Mouse (Mus musculus): ENCODE results near the gene Pglyrp1.
"Not testable (repeated sequence)": the region's sequence is repeated elsewhere in the genome, so short reads cannot be mapped to it uniquely, and the experiment has no call there.

Gene Pglyrp1

GRCm38 (mm10) chr7:18871031-18871430 lies at the start of gene Pglyrp1:
Gene Pglyrp1 (plus strand): TSS chr7:18871331.
- not testable (repeated sequence) for DNase-seq

GRCm38 (mm10) chr7:18821507-18821906 lies 49.6 kb upstream of the Pglyrp1 start, which contains the start of gene Psg17:
Gene Psg17 (minus strand): TSS chr7:18821607.
- no peak for DNase-seq

DNA sequence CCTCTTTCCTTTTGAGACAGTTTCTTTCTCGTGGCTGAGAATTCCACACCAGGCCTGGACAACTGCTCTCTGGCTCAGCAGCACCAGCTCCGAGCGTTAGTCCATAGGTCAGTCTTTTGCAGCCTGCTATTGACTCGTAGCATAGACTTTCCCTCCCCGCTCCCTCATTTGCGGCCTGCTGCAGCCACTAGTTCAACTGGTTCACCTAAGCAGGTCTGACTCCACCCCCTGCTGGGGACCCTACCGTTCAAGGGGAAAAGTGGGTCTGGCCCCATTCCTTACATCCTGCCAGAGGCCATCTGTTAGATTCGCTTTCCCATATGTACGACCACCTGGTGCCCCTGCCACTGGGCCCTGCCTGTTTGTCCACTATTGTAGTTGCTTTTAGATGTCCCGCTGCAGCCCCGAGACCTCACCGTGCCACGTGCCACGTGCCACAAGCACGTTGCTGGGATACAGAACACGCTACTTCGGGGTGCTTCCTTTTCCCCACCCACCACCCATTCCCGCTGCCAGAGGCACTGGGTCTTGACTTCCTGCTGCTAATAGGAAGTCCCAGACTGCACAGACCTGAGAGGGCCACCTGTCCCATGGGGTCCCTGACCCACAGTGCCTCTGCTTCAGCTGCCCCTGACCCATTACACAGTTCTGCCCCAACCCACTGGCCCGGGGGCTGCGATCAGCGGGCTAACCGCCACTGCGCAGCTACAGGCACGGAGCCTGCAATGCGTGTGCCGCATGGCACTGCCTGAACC lies 43.2 kb upstream of the Pglyrp1 start:
- DNase-seq: peak; percentile 2

DNA sequence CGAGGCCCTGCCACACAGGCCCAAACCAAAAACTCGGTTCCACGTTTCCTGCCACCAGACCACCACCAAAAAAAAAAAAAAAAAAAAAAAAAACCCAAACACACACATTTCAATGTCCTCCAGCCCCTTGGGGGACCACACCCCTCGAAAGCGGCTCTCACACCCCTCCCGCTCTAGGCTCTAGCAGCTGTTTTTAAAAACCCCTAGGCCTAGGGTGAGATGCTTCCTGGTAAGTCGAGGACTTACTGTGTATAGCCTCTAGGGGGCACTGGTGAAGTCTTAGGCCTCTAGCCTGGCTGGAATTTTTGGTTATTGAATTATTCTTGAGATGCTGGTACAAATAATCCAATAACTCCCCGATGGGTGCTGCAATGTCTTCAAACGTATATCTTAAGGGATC lies 42.5 kb upstream of the Pglyrp1 start:
- DNase-seq: peak; percentile 60

DNA sequence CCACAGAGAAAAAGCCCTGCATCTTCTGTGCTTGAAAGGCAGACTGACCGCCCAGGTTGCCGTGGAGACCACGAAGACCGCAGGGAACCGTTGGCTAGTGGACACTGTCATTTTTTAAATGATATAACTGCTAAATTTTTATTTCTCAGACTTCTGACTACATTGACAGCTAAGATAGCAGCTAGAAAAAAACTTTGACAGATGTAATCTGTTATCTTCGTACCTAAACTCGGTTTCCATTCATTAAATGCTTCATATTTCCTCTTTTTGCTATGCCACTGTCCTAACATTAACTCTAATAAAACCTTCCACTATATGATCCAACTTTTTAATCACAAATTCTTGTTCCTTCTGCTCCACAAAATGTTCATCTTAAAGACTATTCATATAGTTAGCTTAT lies 41.6 kb upstream of the Pglyrp1 start:
- DNase-seq: no peak

DNA sequence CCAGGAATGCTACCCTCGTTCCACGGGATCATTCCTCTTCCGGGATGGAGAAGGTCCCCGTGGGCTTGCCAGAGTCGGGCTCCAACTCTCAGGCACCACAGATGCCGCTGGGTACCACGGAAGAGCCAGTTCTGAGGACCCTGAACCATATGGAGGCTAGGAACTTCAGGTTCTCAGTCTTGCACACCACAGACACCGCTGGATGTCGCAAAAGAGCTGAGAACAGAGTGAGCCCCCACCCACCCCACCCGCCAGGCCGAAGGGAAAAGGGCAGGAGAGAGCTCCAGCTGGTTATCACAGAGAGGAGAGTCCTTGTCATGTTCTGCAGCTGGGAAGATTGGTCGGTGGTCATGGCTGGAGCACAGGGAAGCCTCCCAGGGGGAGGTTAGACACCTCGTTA lies 38.8 kb upstream of the Pglyrp1 start:
- DNase-seq: peak; percentile 4

DNA sequence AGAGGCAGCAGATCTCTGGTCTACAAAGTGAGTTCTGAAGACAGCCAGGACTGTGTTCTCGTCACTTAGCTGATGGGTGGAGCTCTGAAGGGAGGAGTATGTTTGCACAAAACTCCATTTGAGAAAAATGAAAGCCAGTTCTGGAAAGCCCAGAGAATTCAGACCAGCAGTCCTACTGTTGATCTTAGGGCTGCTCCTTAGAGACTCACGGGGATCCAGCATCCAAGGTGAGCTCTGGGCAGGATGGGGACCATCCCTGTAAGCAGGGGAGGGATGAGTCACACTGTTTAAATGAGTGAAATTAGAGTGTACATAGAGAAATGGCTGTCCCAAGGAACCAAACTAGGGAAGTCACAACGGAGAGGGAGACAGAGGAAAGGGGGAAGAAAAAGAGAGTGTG lies 31.3 kb upstream of the Pglyrp1 start, which contains the start of gene Mill2:
Mill2 (plus strand) TSS at position 102 of the 400 bp plus-strand sequence.
- DNase-seq: no peak

DNA sequence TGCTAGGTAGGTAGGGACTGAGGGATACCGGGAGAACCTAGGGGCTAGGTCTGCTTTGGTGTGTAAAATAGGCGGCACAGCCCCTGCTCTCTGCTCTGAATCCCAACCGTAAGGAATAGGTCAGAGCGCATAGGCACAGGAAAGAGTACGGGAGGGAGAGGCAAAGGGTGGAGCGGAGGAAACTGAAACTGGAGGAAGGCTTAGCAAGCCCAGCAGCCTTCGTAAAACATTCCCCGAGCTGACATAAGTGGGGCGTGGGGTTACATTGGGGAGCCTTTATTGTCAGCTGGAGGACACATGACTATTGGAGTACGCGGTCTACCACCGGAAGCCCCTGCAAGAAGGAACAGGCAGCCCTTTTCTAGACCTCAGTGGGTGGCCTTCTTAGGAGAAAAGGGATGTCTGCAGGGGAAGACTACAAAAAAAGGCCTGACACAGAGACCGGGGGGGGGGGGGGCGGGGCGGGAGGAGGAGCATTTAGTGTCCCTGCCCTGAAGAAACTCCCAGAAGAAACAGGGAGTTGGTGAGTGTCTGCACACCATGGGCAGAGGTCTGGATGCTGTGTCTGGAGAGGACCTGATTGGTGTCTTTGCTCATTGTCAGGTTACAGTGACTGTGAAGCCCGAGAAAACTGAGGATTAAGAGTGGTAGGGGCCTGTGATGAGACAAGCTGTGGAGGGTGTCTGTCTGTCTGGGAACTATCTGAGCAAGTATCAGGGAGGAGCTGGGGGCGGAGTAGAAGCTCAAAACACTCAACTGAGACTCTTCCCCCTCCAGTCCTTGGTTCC lies 30.6 kb upstream of the Pglyrp1 start:
- DNase-seq: peak; percentile 81

DNA sequence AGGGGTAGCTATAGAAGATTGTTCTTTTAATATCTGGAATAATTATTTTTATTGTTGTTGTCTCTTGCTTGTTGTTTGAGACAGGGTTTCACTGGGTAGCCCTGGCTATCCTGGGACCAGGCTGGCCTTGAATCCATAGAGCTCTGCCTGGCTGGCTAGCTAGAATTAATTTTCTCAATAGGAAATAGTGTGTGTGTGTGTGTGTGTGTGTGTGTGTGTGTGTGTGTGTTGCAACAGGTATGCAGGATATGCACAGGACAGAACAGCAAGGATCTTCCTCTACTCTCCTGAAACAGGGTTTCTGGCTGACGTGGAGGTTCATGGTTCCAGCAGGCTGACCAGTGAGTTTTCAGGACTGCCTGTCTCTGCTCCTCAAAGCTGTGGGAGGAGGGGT lies 30.0 kb upstream of the Pglyrp1 start:
- DNase-seq: no peak

DNA sequence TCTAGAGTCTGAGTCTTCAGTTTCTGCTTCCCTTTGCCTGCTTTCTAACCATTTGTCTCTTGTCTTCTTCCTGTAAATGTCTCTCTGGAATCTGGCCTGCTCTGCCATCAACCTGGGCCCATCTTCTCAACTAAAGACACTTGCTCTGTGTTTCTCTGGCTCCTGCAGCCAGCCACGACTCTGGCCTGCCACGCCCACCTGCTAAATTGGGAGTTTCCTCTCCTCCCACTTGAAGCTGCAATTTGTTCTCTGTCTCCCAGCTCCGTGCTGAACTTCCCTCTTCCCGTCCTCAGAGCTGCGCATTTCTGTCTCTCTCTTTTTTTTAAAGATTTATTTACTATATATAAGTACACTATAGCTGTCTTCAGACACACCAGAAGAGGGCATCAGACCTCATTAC lies 26.3 kb upstream of the Pglyrp1 start:
- DNase-seq: no peak

DNA sequence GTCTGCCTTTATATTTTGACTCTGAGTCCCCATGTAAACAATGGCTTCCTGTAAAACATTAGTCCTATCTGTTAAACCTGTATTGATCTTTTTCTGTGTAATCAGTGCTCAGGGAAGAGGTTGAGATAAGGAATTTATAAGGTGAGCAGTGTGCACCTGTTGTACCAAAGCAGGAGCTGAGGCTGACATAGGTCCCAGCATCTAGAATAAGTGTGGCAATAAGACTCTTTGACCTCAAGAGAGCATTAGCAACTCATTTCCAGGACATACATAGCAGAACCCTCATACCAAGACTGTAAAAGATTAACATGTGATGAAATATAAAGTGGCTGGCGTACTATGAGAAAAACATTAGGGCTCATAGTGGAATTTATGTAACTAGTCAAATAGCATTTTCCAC lies 22.7 kb upstream of the Pglyrp1 start:
- no peak for DNase-seq

- DNase-seq: peak; percentile 12
These were observed 12.7 kb upstream of the Pglyrp1 start for GRCm38 (mm10) chr7:18858310-18858916.

DNA sequence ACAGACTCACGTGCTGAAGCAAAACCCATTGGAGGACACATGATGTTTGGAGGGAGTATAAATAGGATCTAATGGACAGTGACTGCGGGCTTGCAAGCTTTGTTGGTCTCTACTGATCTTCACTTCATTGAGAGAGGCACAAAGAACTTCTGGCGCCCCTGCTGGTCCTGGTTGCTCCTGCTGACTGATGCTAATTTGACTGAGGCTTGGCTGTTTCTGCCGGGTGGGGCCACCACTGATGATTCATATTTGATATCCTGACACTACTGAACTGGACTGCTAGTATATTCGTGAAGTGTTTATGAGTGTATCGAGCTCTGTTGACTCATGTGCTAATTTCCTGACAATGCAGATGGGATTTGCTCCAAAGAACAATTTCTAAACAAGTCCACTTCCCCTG lies 8.3 kb upstream of the Pglyrp1 start:
- no peak for DNase-seq

GRCm38 (mm10) chr7:18868491-18868890 lies 2.6 kb upstream of the Pglyrp1 start:
- DNase-seq: no peak

DNA sequence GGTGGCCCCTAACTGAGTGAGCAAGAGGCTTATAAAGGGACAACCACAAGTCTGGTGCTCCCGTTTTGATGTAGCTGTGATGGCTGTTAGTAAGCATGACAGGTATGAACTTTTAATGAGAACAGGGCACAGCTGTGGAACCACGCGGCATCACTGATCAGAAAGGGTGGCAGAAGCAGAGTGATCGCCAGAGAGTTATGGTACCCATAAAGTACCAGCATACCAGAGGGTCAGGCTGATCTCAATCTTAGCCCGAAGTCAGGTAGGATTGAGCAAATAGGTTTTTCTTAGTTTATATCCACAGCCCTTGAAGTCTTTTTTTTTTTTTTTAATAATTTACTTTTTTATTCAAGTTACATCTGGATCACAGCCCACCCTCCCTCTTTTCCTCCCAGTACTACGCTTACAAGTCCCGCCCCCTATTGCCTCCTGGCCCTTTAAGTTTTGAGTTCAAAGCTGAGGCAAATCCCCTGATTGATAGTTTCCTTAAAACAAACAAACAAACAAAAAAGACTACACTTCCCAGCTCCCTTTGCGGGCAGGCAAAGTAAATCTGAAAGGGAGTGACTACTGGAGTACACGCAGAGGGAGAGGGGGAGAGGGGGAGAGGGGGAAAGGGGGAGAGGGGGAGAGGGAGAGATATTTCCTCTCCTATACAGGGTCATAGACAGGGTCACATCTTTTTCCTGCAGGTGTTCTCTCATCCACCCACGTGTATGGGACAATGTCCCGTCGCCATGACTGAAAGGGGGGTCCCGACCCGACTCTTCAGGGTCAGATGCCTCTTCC lies 1.1 kb downstream of the Pglyrp1 start:
- DNase-seq: peak; percentile 7

DNA sequence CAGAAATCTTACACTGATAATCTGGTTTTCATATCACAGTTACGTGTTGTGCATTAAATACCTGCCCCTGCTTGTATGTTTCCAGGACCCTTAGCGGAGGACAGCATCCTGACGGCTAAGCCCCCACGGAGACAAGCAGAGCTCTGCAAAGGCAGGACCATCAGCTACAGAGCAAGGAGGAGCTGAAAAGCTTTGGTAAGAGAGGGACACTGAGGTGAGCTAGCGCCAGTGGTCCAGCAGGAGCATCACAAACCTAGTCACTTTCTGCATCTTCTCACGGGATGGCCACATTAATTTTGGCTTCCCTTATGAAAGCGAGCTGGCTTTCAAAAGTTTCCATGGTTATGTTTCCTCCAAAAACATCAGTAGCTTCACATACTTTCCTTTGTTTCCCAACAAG lies 1.7 kb downstream of the Pglyrp1 start:
- DNase-seq: peak; percentile 21

- peak; percentile 89 for DNase-seq
These were observed 2.1 kb downstream of the Pglyrp1 start for GRCm38 (mm10) chr7:18873253-18873652.

GRCm38 (mm10) chr7:18875372-18875771 lies 4.2 kb downstream of the Pglyrp1 start:
- no peak for DNase-seq

- no peak for DNase-seq
These were observed 7.6 kb downstream of the Pglyrp1 start for GRCm38 (mm10) chr7:18878691-18879090.

DNA sequence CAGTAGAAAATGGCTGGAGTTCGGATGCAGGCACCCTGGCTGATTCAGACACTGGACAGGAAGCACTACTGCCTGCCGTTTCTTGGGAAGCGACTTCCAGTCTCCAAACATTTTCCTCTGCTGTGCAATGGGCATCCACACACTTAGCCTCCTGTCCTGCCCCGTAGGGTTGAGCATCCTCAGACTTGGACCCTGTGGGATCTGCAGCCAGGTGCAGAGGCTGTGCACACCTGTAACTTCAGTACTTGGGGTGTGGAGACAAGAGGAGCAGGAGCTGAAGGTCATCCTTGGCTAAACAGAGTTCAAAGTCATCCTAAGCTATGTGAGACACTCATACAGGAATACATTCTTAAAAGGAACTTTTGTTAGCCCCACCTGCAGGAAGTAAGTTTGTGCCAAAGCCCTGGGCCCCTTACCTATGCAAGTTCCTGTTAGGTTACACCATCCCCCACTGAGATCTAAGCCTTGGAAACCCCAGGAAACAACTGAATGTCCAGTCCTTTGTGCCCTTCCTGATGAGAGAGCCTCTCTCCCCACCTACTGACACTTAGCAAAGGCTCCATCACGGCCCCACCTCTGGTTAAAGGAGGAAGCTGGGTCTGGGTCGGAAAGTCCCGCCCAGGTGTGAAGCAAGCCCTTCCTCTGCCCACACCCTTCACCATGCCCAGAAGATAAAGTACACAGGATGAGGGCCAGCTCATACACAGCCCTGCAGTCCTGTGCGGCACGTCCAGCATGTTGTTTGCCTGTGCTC lies 13.0 kb downstream of the Pglyrp1 start:
- DNase-seq: no peak

DNA sequence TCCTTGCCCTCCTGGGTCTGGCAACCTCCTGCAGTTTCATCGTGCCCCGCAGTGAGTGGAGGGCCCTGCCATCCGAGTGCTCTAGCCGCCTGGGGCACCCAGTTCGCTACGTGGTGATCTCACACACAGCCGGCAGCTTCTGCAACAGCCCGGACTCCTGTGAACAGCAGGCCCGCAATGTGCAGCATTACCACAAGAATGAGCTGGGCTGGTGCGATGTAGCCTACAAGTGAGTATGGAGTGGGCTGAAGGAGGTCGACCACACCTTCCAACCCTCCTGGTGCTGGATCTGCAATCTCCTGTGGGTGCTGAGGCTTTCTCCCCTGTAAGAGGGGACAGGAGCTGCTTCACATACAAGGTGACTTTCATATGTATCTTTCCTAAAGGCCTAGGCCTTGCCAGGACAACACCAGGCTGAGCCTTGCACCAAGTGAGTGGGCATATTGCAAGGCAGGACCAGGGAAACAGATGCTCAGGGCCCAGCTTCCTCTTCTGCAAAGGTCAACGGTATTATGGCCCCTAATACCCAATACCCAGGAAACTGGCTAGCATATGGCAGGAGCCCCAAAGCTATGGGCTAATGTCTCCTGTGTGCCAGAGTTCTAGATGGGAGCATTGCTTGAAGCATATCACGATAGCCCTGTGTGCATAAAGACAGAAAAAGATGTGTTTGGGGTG lies 13.8 kb downstream of the Pglyrp1 start:
- DNase-seq: no peak

DNA sequence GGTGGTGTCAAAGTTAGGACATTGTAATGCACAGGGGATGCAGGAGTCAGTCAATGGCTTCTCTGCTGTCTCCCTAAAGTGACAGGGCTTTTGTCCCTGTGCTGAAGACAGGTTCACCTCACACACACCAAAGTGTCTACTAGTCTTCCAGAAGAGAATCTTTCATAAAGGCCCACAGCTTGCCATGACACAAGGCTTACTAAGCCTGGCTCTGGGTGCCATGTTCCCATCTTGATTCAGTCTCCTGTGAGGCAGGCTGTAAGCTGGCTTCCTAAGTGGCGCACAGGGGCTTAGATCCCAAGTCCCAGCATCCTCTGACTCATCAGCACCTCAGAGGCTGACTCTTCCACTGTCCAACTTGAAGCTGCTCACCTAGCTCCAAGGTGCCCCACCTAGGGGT lies 15.8 kb downstream of the Pglyrp1 start:
- DNase-seq: no peak
